13 mouse cellular contexts compared by ENCODE assay signal in genomic region chr15:96951783-96952182, GRCm38 (mm10).
DNase-seq lines count a peak whose midpoint lies in the region; ATAC-seq and TF ChIP-seq lines count a peak whose summit lies in the region.
"Had no signal": no experiment of that assay in that cellular context is flagged by ENCODE, and none has a peak within 500 bp of the region (broad histone marks: within the 10 kb centered on the region; RNA-seq: fewer than 3 reads in every experiment).

No protein-coding gene starts in this region.

- no peaks in the 10 kb centered on the region for H3K9me3 ChIP-seq in kidney, postnatal 0 days (replicated peaks; ENCODE audit: low read length)
- no peaks in the 10 kb centered on the region for H3K9me3 ChIP-seq in ES-E14 (ENCODE audit: control insufficient read depth, insufficient read depth, low read depth, low read length)
- no peaks in the 10 kb centered on the region for H3K9me3 ChIP-seq in hindbrain, embryonic 14.5 days (ENCODE audit: control insufficient read depth, low read length)
- H3K9me3 ChIP-seq: liver, embryonic 13.5 days had no signal

- H3K9ac ChIP-seq in kidney, postnatal 0 days (ENCODE audit: low read depth, low read length): no peak overlapping the region
- no peak overlapping the region for H3K9ac ChIP-seq in ES-E14 (ENCODE audit: insufficient read depth, low read depth, low read length, poor library complexity, severe bottlenecking)
- H3K9ac ChIP-seq in hindbrain, embryonic 14.5 days: no peak overlapping the region
- H3K9ac ChIP-seq: liver, embryonic 13.5 days had no signal

- peak; percentile 44 for DNase-seq in kidney, postnatal 0 days (ENCODE audit: low spot score)
- DNase-seq in kidney, postnatal 36 days: no peak
- DNase-seq in 416B (ENCODE audit: low read depth) (peak; percentile 48), ES-E14 (ENCODE audit: low read depth, low spot score) (no peak)
- DNase-seq in hindbrain, embryonic 14.5 days (ENCODE audit: low spot score): peak; percentile 58
- no peak for DNase-seq in frontal cortex, postnatal 14 days (ENCODE audit: low spot score in 2 of 2)
- no peak for DNase-seq in ovary, postnatal 14 days (ENCODE audit: low spot score)
- DNase-seq: adrenal gland, postnatal 36 days; cerebellum, adult 9-10 months; gastrocnemius, postnatal 25 days; heart, postnatal 4 days; liver, embryonic 13.5 days had no signal

- 57% methylated on average over 5 of the region's 5 CpGs for WGBS in kidney, postnatal 0 days
- WGBS in hindbrain, embryonic 14.5 days: 50% methylated on average over 5 of the region's 5 CpGs

- TF ChIP-seq CTCF in kidney, postnatal 0 days (IDR thresholded peaks at IDR 0.05; ENCODE audit: low read depth): peak; percentile 64

- no peak overlapping the region for H3K27ac ChIP-seq in kidney, postnatal 0 days
- H3K27ac ChIP-seq in ES-E14 (ENCODE audit: insufficient read depth, low read depth, low read length, poor library complexity, severe bottlenecking): no peak overlapping the region
- H3K27ac ChIP-seq in hindbrain, embryonic 14.5 days: no peak overlapping the region
- H3K27ac ChIP-seq: liver, embryonic 13.5 days had no signal

- in situ Hi-C loops in ES-E14 (cut with MboI; ENCODE audit: low sequenced_read_pairs in 2 of 2, unreplicated experiment in 2 of 2): loop anchor here in 1 of 2 experiments (25.0 kb wide), 1 partner anchor 186 kb away; no protein-coding TSS in a partner anchor

- no peak for ATAC-seq in kidney, postnatal 0 days (replicated peaks; ENCODE audit: low FRiP score, low read depth)
- no peak for ATAC-seq in hindbrain, embryonic 14.5 days (ENCODE audit: low FRiP score)

- no peaks in the 10 kb centered on the region for H3K4me1 ChIP-seq in kidney, postnatal 0 days (replicated peaks; ENCODE audit: insufficient read depth, low read length)
- peaks cover 0 to 4% of the 10 kb centered on the region in 2 experiments; a peak in 1 of 4 replicates for H3K4me1 ChIP-seq in ES-E14 (ENCODE audit: control insufficient read depth in 2 of 2, insufficient read depth in 2 of 2, low read length in 2 of 2, poor library complexity in 1 of 2)
- H3K4me1 ChIP-seq in hindbrain, embryonic 14.5 days (replicated peaks; ENCODE audit: control insufficient read depth, insufficient read depth, low read length): no peaks in the 10 kb centered on the region

- no peak overlapping the region for H3K4me2 ChIP-seq in kidney, postnatal 0 days (ENCODE audit: low read length)
- H3K4me2 ChIP-seq in hindbrain, embryonic 14.5 days (replicated peaks): no peak overlapping the region
- H3K4me2 ChIP-seq: liver, embryonic 13.5 days had no signal

- H3K27me3 ChIP-seq in kidney, postnatal 0 days (ENCODE audit: insufficient read depth, low read length): no peaks in the 10 kb centered on the region
- no peaks in the 10 kb centered on the region for H3K27me3 ChIP-seq in hindbrain, embryonic 14.5 days (ENCODE audit: control insufficient read depth, insufficient read depth, low read length)

- no peak overlapping the region for H3K4me3 ChIP-seq in kidney, postnatal 0 days (replicated peaks; ENCODE audit: low read depth, low read length)
- no peak overlapping the region for H3K4me3 ChIP-seq in ES-E14 (ENCODE audit: insufficient read depth in 1 of 2, low read depth in 1 of 2, low read length in 2 of 2, poor library complexity in 1 of 2, severe bottlenecking in 1 of 2)
- H3K4me3 ChIP-seq in hindbrain, embryonic 14.5 days (replicated peaks; ENCODE audit: low read length): no peak overlapping the region
- H3K4me3 ChIP-seq: erythroblast, embryonic 14.5 days; liver, embryonic 13.5 days had no signal

- no peaks in the 10 kb centered on the region for H3K36me3 ChIP-seq in kidney, postnatal 0 days (ENCODE audit: insufficient read depth, low read length)
- H3K36me3 ChIP-seq in ES-E14 (ENCODE audit: control insufficient read depth, insufficient read depth, low read length, poor library complexity, severe bottlenecking): no peaks in the 10 kb centered on the region
- H3K36me3 ChIP-seq in hindbrain, embryonic 14.5 days (replicated peaks; ENCODE audit: control insufficient read depth, insufficient read depth): no peaks in the 10 kb centered on the region
- H3K36me3 ChIP-seq: liver, embryonic 13.5 days had no signal

TF ChIP-seq in ES-E14, 5 proteins besides CTCF, POLR2A, EP300 and RAD21:
- TF ChIP-seq ZNF384 (IDR thresholded peaks at IDR 0.05; ENCODE audit: low read depth, low read length) (peak; percentile 43; the same call in 1 of the 2 replicates), CHD2 (IDR thresholded peaks at IDR 0.05; ENCODE audit: low read depth, low read length) (no peak)

Comparison
In these comparisons a context has a peak if more than half of its experiments do, and no peak if none do; other contexts are left out.
1. DNase-seq: peak in kidney, postnatal 0 days (single experiment), 416B (single experiment) and hindbrain, embryonic 14.5 days (single experiment); none in kidney, postnatal 36 days (0 of 2), ES-E14 (single experiment), frontal cortex, postnatal 14 days (0 of 2) and ovary, postnatal 14 days (single experiment).